Mouse (Mus musculus) MEL (cell line): Measurements from ENCODE around the gene Wwtr1. TPM values are rescaled to one million over a fixed set of nuclear protein-coding genes. Genes with fewer than 3 reads are reported as not detected.

Source experiments
- DNase-seq: peaks from one replicate; pipeline ENCODE4 v3.0.0; 2011; ENCODE audit warnings: low read depth, low spot score
- H3K27ac ChIP-seq: 2 replicates; pipeline ENCODE4 v1.5.1; 2012; ENCODE audit warnings: low read depth, mild to moderate bottlenecking, control low read depth, low read length, moderate library complexity; ENCODE audit not compliant: control insufficient read depth
- H3K27me3 ChIP-seq, 2 experiments: fragments of 150-350 bp in 1 of 2; sonication (generic) in 1 of 2; 2 replicates each; pipeline ENCODE4 v1.6.1; 2012; ENCODE audit warnings: low read length in 2 of 2, mild to moderate bottlenecking in 2 of 2, improper control_type of control experiment in 1 of 2, moderate library complexity in 1 of 2; ENCODE audit not compliant: insufficient read depth in 2 of 2, control insufficient read depth in 1 of 2
- H3K36me3 ChIP-seq, 2 experiments: 2 replicates each; pipeline ENCODE4 v1.6.1; 2012 to 2014; ENCODE audit warnings: low read length in 2 of 2, improper control_type of control experiment in 1 of 2, inconsistent platforms in 1 of 2, mild to moderate bottlenecking in 1 of 2; ENCODE audit not compliant: insufficient read depth in 2 of 2, control insufficient read depth in 1 of 2
- H3K4me1 ChIP-seq, 2 experiments: fragments of 150-350 bp in 1 of 2; sonication (generic) in 1 of 2; 2 replicates each; pipeline ENCODE4 v1.6.1; 2012; ENCODE audit warnings: low read length in 2 of 2, improper control_type of control experiment in 1 of 2, mild to moderate bottlenecking in 1 of 2; ENCODE audit not compliant: insufficient read depth in 2 of 2, control insufficient read depth in 1 of 2
- H3K4me3 ChIP-seq, 2 experiments: fragments of 150-350 bp in 1 of 2; sonication (generic) in 1 of 2; 2 replicates each; pipeline ENCODE4 v1.5.1; 2012; ENCODE audit warnings: low read depth in 2 of 2, low read length in 2 of 2, mild to moderate bottlenecking in 2 of 2, moderate library complexity in 2 of 2, control low read depth in 1 of 2, improper control_type of control experiment in 1 of 2; ENCODE audit not compliant: control insufficient read depth in 1 of 2, insufficient read depth in 1 of 2
- H3K79me2 ChIP-seq: 2 replicates; pipeline ENCODE4 v1.6.1; 2012; ENCODE audit warnings: mild to moderate bottlenecking, low read length, moderate library complexity; ENCODE audit not compliant: control insufficient read depth, poor library complexity, insufficient read depth
- H3K9ac ChIP-seq: 2 replicates; pipeline ENCODE4 v1.6.1; 2012; ENCODE audit warnings: low read depth, mild to moderate bottlenecking, control low read depth, low read length, moderate library complexity; ENCODE audit not compliant: control insufficient read depth, poor library complexity, severe bottlenecking
- H3K9me3 ChIP-seq: fragments of 150-350 bp; sonication (generic); replicated peaks from 2 replicates; pipeline ENCODE4 v1.6.1; 2012; ENCODE audit warnings: mild to moderate bottlenecking, low read length, improper control_type of control experiment, moderate library complexity; ENCODE audit not compliant: insufficient read depth
- CHD1 ChIP-seq: IDR thresholded peaks from 2 replicates; pipeline ENCODE4 v1.6.1; 2012; ENCODE audit warnings: low read depth, mild to moderate bottlenecking, inconsistent platforms, low read length, improper control_type of control experiment
- CHD2 ChIP-seq: IDR thresholded peaks from 2 replicates; pipeline ENCODE4 v1.6.1; 2011; ENCODE audit warnings: low read length, improper control_type of control experiment
- ELF1 ChIP-seq: IDR thresholded peaks from 2 replicates; pipeline ENCODE4 v1.6.1; 2014; ENCODE audit warnings: low read depth, mild to moderate bottlenecking, inconsistent platforms, low read length, improper control_type of control experiment, moderate library complexity
- EP300 ChIP-seq, 2 experiments: IDR thresholded peaks; 2 replicates each; pipeline ENCODE4 v1.6.1; 2011; ENCODE audit warnings: improper control_type of control experiment in 2 of 2, low read length in 2 of 2, low read depth in 1 of 2, mild to moderate bottlenecking in 1 of 2
- GABPA ChIP-seq: IDR thresholded peaks from 2 replicates; pipeline ENCODE4 v1.6.1; 2012; ENCODE audit warnings: low read depth, mild to moderate bottlenecking, inconsistent platforms, low read length, improper control_type of control experiment, moderate library complexity
- GATA1 ChIP-seq: IDR thresholded peaks from 2 replicates; pipeline ENCODE4 v1.6.1; 2011; ENCODE audit warnings: low read depth, low read length, improper control_type of control experiment
- HCFC1 ChIP-seq: IDR thresholded peaks from 2 replicates; pipeline ENCODE4 v1.6.1; 2012; ENCODE audit warnings: low read depth, mild to moderate bottlenecking, inconsistent platforms, low read length, improper control_type of control experiment, moderate library complexity
- KAT2A ChIP-seq: conservative IDR thresholded peaks from 2 replicates; pipeline ENCODE4 v1.6.1; 2012; ENCODE audit warnings: low read depth, low read length, improper control_type of control experiment, inconsistent platforms
- MAX ChIP-seq: IDR thresholded peaks from 2 replicates; pipeline ENCODE4 v1.6.1; 2011; ENCODE audit warnings: low read length, improper control_type of control experiment
- MAZ ChIP-seq: IDR thresholded peaks from 2 replicates; pipeline ENCODE4 v1.6.1; 2012; ENCODE audit warnings: low read depth, mild to moderate bottlenecking, inconsistent platforms, low read length, improper control_type of control experiment
- MXI1 ChIP-seq: IDR thresholded peaks from 2 replicates; pipeline ENCODE4 v1.6.1; 2011; ENCODE audit warnings: mild to moderate bottlenecking, low read depth, low read length, improper control_type of control experiment
- NELFE ChIP-seq: IDR thresholded peaks from 2 replicates; pipeline ENCODE4 v1.6.1; 2011; ENCODE audit warnings: low read depth, low read length, improper control_type of control experiment
- POLR2A ChIP-seq, 2 experiments: IDR thresholded peaks; 2 replicates each; pipeline ENCODE4 v1.6.1; 2011 to 2012; ENCODE audit warnings: low read length in 2 of 2, mild to moderate bottlenecking in 2 of 2, control low read depth in 1 of 2, improper control_type of control experiment in 1 of 2, low read depth in 1 of 2, moderate library complexity in 1 of 2; ENCODE audit not compliant: control insufficient read depth in 1 of 2, insufficient read depth in 1 of 2, poor library complexity in 1 of 2
- POLR2AphosphoS5 ChIP-seq: IDR thresholded peaks from 2 replicates; pipeline ENCODE4 v1.6.1; 2012; ENCODE audit warnings: low read depth, borderline replicate concordance, mild to moderate bottlenecking, inconsistent platforms, low read length, moderate library complexity, mixed read lengths
- RAD21 ChIP-seq: IDR thresholded peaks from 2 replicates; pipeline ENCODE4 v1.6.1; 2011; ENCODE audit warnings: mild to moderate bottlenecking, low read depth, low read length, improper control_type of control experiment
- SIN3A ChIP-seq: IDR thresholded peaks from 2 replicates; pipeline ENCODE4 v1.6.1; 2012; ENCODE audit warnings: low read length, improper control_type of control experiment, inconsistent platforms
- TBP ChIP-seq: IDR thresholded peaks from 2 replicates; pipeline ENCODE4 v1.8.0; 2011; ENCODE audit warnings: low read depth, low read length, improper control_type of control experiment
- TCF12 ChIP-seq: IDR thresholded peaks from 2 replicates; pipeline ENCODE4 v1.6.1; 2014; ENCODE audit warnings: low read depth, mild to moderate bottlenecking, inconsistent platforms, low read length, improper control_type of control experiment, moderate library complexity
- USF1 ChIP-seq: IDR thresholded peaks from 2 replicates; pipeline ENCODE4 v1.6.1; 2014; ENCODE audit warnings: low read depth, mild to moderate bottlenecking, inconsistent platforms, low read length, improper control_type of control experiment, moderate library complexity
- USF2 ChIP-seq, 2 experiments: IDR thresholded peaks; 2 replicates each; pipeline ENCODE4 v1.6.1; 2011 to 2012; ENCODE audit warnings: improper control_type of control experiment in 2 of 2, low read length in 2 of 2, borderline replicate concordance in 1 of 2, inconsistent platforms in 1 of 2, low read depth in 1 of 2, mild to moderate bottlenecking in 1 of 2; ENCODE audit not compliant: insufficient read depth in 1 of 2
- ZC3H11A ChIP-seq: IDR thresholded peaks from 2 replicates; pipeline ENCODE4 v1.6.1; 2012; ENCODE audit warnings: low read depth, mild to moderate bottlenecking, inconsistent platforms, low read length, improper control_type of control experiment
- ZKSCAN1 ChIP-seq: IDR thresholded peaks from 2 replicates; pipeline ENCODE4 v1.6.1; 2012; ENCODE audit warnings: low read depth, mild to moderate bottlenecking, inconsistent platforms, low read length, improper control_type of control experiment, moderate library complexity
- polyA plus RNA-seq, 2 experiments: library from polyadenylated mRNA; stranded (reverse) in 1 of 2; unstranded in 1 of 2; fragments of >175 nt in 1 of 2; fragments of >200 nt in 1 of 2; gene quantifications; 2 replicates each; pipeline versions ENCODE4 v1.2.1 to v1.2.4; 2012; ENCODE audit warnings: low replicate concordance in 2 of 2, low read depth in 1 of 2; ENCODE audit not compliant: insufficient read length in 2 of 2, insufficient read depth in 1 of 2, missing spikeins in 1 of 2
- total RNA-seq: library from RNA; depleted of rRNA; stranded (reverse); fragments of 300-350 nt; gene quantifications from 2 replicates; pipeline ENCODE4 v1.2.3, GENCODE M21; 2012

Gene Wwtr1
- total and polyA plus RNA-seq, 3 experiments = not detected

- Histone ChIP-seq H3K79me2 (no peaks in the 10 kb centered on the region), H3K4me3 (no peak overlapping the region), H3K27ac (no peak overlapping the region), H3K9ac (no peak overlapping the region), H3K27me3 (no peaks in the 10 kb centered on the region), H3K9me3 (no peaks in the 10 kb centered on the region), H3K4me1 (no peaks in the 10 kb centered on the region), H3K36me3 (no peaks in the 10 kb centered on the region)
- TF ChIP-seq TBP (no peak), EP300 (IDR thresholded peaks at IDR 0.05; ENCODE audit: low read depth in 1 of 2, low read length in 2 of 2) (no peak), MAZ (no peak), ZC3H11A (no peak), CHD1 (no peak), NELFE (no peak), POLR2A (IDR thresholded peaks at IDR 0.05; ENCODE audit: control insufficient read depth in 1 of 2, insufficient read depth in 1 of 2, low read depth in 1 of 2, low read length in 2 of 2, poor library complexity in 1 of 2) (no peak), SIN3A (no peak), MAX (no peak), HCFC1 (no peak), GATA1 (no peak), CHD2 (no peak), ZKSCAN1 (no peak)
- no peak for DNase-seq
These were observed 105.4 kb downstream of the Wwtr1 start for GRCm38 (mm10) chr3:57470326-57470725.

- DNase-seq = no peak
- Histone ChIP-seq H3K27ac (no peak overlapping the region), H3K9ac (no peak overlapping the region), H3K27me3 (no peaks in the 10 kb centered on the region), H3K79me2 (no peaks in the 10 kb centered on the region), H3K36me3 (no peaks in the 10 kb centered on the region), H3K4me3 (no peak overlapping the region), H3K4me1 (no peaks in the 10 kb centered on the region), H3K9me3 (no peaks in the 10 kb centered on the region)
- TF ChIP-seq ELF1 (no peak), MAZ (no peak), POLR2A (IDR thresholded peaks at IDR 0.05; ENCODE audit: control insufficient read depth in 1 of 2, insufficient read depth in 1 of 2, low read depth in 1 of 2, low read length in 2 of 2, poor library complexity in 1 of 2) (no peak), USF1 (no peak), TBP (no peak), TCF12 (no peak), ZKSCAN1 (no peak), MAX (no peak), KAT2A (no peak), USF2 (IDR thresholded peaks at IDR 0.05; ENCODE audit: borderline replicate concordance in 1 of 2, insufficient read depth in 1 of 2, low read depth in 1 of 2, low read length in 2 of 2) (no peak), GABPA (no peak), POLR2AphosphoS5 (no peak), RAD21 (no peak), MXI1 (no peak)
These were observed 106.4 kb downstream of the Wwtr1 start for GRCm38 (mm10) chr3:57469325-57469724.
